Mouse (Mus musculus) midbrain, embryonic 11.5 days (tissue): Measurements from ENCODE around the gene Pnrc2. TPM values are rescaled to one million over a fixed set of nuclear protein-coding genes. Genes with fewer than 3 reads are reported as not detected.
A peak's percentile ranks its signal among the peaks of the same experiment; 100 is the strongest.

Experiments used
- ATAC-seq: fragments of 200-750 bp; cut with Nextera tagmentation; 2 replicates; pipeline ENCODE4 v1.8.0; 2017; ENCODE audit warnings: moderate TSS enrichment, moderate library complexity; ENCODE audit not compliant: low FRiP score
- DNase-seq: peaks from one replicate; pipeline ENCODE4 v3.0.0; 2015; ENCODE audit warnings: low spot score; ENCODE audit errors: missing footprints
- H3K27ac ChIP-seq: fragments of 300-500 bp; sonication (generic); 2 replicates; pipeline ENCODE4 v1.5.1; 2014; ENCODE audit warnings: low read depth, low read length
- H3K27me3 ChIP-seq: fragments of 300-500 bp; sonication (generic); 2 replicates; pipeline ENCODE4 v1.6.1; 2014; ENCODE audit warnings: mild to moderate bottlenecking, low read length, moderate library complexity, mixed read lengths; ENCODE audit not compliant: control insufficient read depth, insufficient read depth
- H3K36me3 ChIP-seq: fragments of 300-500 bp; sonication (generic); 2 replicates; pipeline ENCODE4 v1.6.1; 2014; ENCODE audit warnings: mild to moderate bottlenecking, low read length, moderate library complexity, mixed read lengths; ENCODE audit not compliant: control insufficient read depth, insufficient read depth
- H3K4me1 ChIP-seq: fragments of 300-500 bp; sonication (generic); 2 replicates; pipeline ENCODE4 v1.6.1; 2014; ENCODE audit warnings: low read length; ENCODE audit not compliant: control insufficient read depth, insufficient read depth
- H3K4me2 ChIP-seq: fragments of 300-500 bp; sonication (generic); 2 replicates; pipeline ENCODE4 v1.6.1; 2014; ENCODE audit warnings: mild to moderate bottlenecking, moderate library complexity
- H3K4me3 ChIP-seq: fragments of 300-500 bp; sonication (generic); 2 replicates; pipeline ENCODE4 v1.5.1; 2014; ENCODE audit warnings: low read depth, low read length
- H3K9ac ChIP-seq: fragments of 300-500 bp; sonication (generic); 2 replicates; pipeline ENCODE4 v1.6.1; 2014; ENCODE audit warnings: low read length
- H3K9me3 ChIP-seq: fragments of 300-500 bp; sonication (generic); 2 replicates; pipeline ENCODE4 v1.6.1; 2016; ENCODE audit warnings: low read length; ENCODE audit not compliant: control insufficient read depth
- WGBS: fragments of 180-500 bp; shearing (Covaris S2); extraction: QIAGEN DNeasy Blood & Tissue Kit; methylation state at CpG from one replicate; pipeline ENCODE4 v1.1.7; 2014; 5-methylcytosine and 5-hydroxymethylcytosine counted together
- polyA plus RNA-seq: library from polyadenylated mRNA; unstranded; fragments of >200 nt; fragmentation: Nextera tagmentation; extraction: Ambion mirVana; gene quantifications from 2 replicates; pipeline ENCODE4 v1.2.1, GENCODE M21; 2014

The Pnrc2 gene
- polyA plus RNA-seq, 1 experiment from 2014 or later: 258 TPM

GRCm38 (mm10) chr4:135875991-135876582, 2.4 kb upstream of the Pnrc2 start:
- peak overlapping the region; percentile 37 for H3K4me2 ChIP-seq
- ATAC-seq: no peak
- no peak overlapping the region; the same call in 1 of the 2 replicates for H3K27ac ChIP-seq
- peak overlapping the region; percentile 33; the same call in 1 of the 2 replicates for H3K9ac ChIP-seq
- H3K27me3 ChIP-seq: no peaks in the 10 kb centered on the region
- no peaks in the 10 kb centered on the region for H3K9me3 ChIP-seq
- 5% methylated on average over 9 of the region's 9 CpGs for WGBS
- 0 out of 2 replicates have a peak, but pooled peaks cover 2% of the 10 kb centered on the region for H3K36me3 ChIP-seq
- peaks cover 40% of the 10 kb centered on the region for H3K4me1 ChIP-seq
- H3K4me3 ChIP-seq: no peak overlapping the region
- DNase-seq: no peak

- Histone ChIP-seq H3K4me1 (peaks cover 42% of the 10 kb centered on the region), H3K4me3 (no peak overlapping the region), H3K27ac (no peak overlapping the region), H3K9ac (no peak overlapping the region), H3K9me3 (no peaks in the 10 kb centered on the region), H3K36me3 (0 out of 2 replicates have a peak, but pooled peaks cover 2% of the 10 kb centered on the region), H3K27me3 (no peaks in the 10 kb centered on the region), H3K4me2 (no peak overlapping the region; the same call in 1 of the 2 replicates)
- no peak for DNase-seq
- 28% methylated on average over 7 of the region's 7 CpGs for WGBS
- ATAC-seq: no peak
Observed at GRCm38 (mm10) chr4:135875546-135875945, 1.9 kb upstream of the Pnrc2 start.

GRCm38 (mm10) chr4:135874564-135875535, 1.2 kb upstream of the Pnrc2 start:
- H3K4me2 ChIP-seq: peak overlapping the region; percentile 75; the same call in 1 of the 2 replicates
- no peak overlapping the region for H3K4me3 ChIP-seq
- H3K27me3 ChIP-seq: no peaks in the 10 kb centered on the region
- WGBS: 76% methylated on average over 10 of the region's 10 CpGs
- H3K27ac ChIP-seq: peak overlapping the region; percentile 98
- H3K4me1 ChIP-seq: peaks cover 44% of the 10 kb centered on the region
- H3K9ac ChIP-seq: peak overlapping the region; percentile 73
- ATAC-seq (no peak), DNase-seq (no peak)
- H3K9me3 ChIP-seq: no peaks in the 10 kb centered on the region
- 0 out of 2 replicates have a peak, but pooled peaks cover 2% of the 10 kb centered on the region for H3K36me3 ChIP-seq

GRCm38 (mm10) chr4:135872589-135873391, 860 bp downstream of the Pnrc2 start:
- no peak for ATAC-seq
- WGBS: 13% methylated on average over 17 of the region's 17 CpGs
- H3K4me3 ChIP-seq: peak overlapping the region; percentile 83
- no peaks in the 10 kb centered on the region for H3K9me3 ChIP-seq
- H3K4me2 ChIP-seq: peak overlapping the region; percentile 75
- H3K27me3 ChIP-seq: no peaks in the 10 kb centered on the region
- peak; percentile 95 for DNase-seq
- H3K36me3 ChIP-seq: peaks cover 2% of the 10 kb centered on the region; the same call in 1 of the 2 replicates
- H3K9ac ChIP-seq: peak overlapping the region; percentile 88
- peaks cover 44% of the 10 kb centered on the region for H3K4me1 ChIP-seq
- peak overlapping the region; percentile 97 for H3K27ac ChIP-seq

GRCm38 (mm10) chr4:135872015-135872414, 1.6 kb downstream of the Pnrc2 start:
- Histone ChIP-seq H3K36me3 (peaks cover 2% of the 10 kb centered on the region; the same call in 1 of the 2 replicates), H3K27ac (no peak overlapping the region), H3K27me3 (no peaks in the 10 kb centered on the region), H3K9ac (peak overlapping the region; percentile 88; the same call in 1 of the 2 replicates), H3K9me3 (no peaks in the 10 kb centered on the region), H3K4me2 (peak overlapping the region; percentile 75), H3K4me3 (peak overlapping the region; percentile 83), H3K4me1 (peaks cover 44% of the 10 kb centered on the region)
- ATAC-seq (no peak), DNase-seq (no peak)
- WGBS: 63% methylated on average over 3 of the region's 3 CpGs

- Histone ChIP-seq H3K9ac (no peak overlapping the region), H3K36me3 (peaks cover 2% of the 10 kb centered on the region; the same call in 1 of the 2 replicates), H3K4me1 (peaks cover 29% of the 10 kb centered on the region), H3K4me2 (peak overlapping the region; percentile 24), H3K27me3 (no peaks in the 10 kb centered on the region), H3K9me3 (no peaks in the 10 kb centered on the region), H3K4me3 (no peak overlapping the region), H3K27ac (no peak overlapping the region)
- WGBS: 48% methylated on average over 2 of the region's 2 CpGs
- ATAC-seq: no peak
- DNase-seq: peak; percentile 89
Observed at GRCm38 (mm10) chr4:135870227-135871023, 3.2 kb downstream of the Pnrc2 start.

- WGBS: 72% methylated on average over 2 of the region's 2 CpGs
- H3K4me2 ChIP-seq: no peak overlapping the region
- H3K36me3 ChIP-seq: peaks cover 2% of the 10 kb centered on the region; the same call in 1 of the 2 replicates
- no peak overlapping the region for H3K4me3 ChIP-seq
- no peaks in the 10 kb centered on the region for H3K27me3 ChIP-seq
- H3K27ac ChIP-seq: no peak overlapping the region
- H3K9ac ChIP-seq: no peak overlapping the region
- H3K4me1 ChIP-seq: peaks cover 15% of the 10 kb centered on the region
- no peaks in the 10 kb centered on the region for H3K9me3 ChIP-seq
- peak; percentile 90 for DNase-seq
- ATAC-seq: no peak
Observed at GRCm38 (mm10) chr4:135868996-135869395, 4.7 kb downstream of the Pnrc2 start.

- Histone ChIP-seq H3K4me3 (peak overlapping the region; percentile 99), H3K27me3 (no peaks in the 10 kb centered on the region), H3K9ac (peak overlapping the region; percentile 98), H3K36me3 (no peaks in the 10 kb centered on the region), H3K4me2 (peak overlapping the region; percentile 55), H3K9me3 (no peaks in the 10 kb centered on the region), H3K27ac (no peak overlapping the region), H3K4me1 (peaks cover 11% of the 10 kb centered on the region)
- no peak for ATAC-seq
- no peak for DNase-seq
- 8% methylated on average over 7 of the region's 7 CpGs for WGBS
Observed at GRCm38 (mm10) chr4:135857597-135858186, 16.0 kb downstream of the Pnrc2 start.
